Mouse (Mus musculus): ENCODE data around the gene Kcnq2. TPM values are rescaled to one million over a fixed set of nuclear protein-coding genes. Genes with fewer than 3 reads are reported as not detected.

Gene Kcnq2
- total RNA-seq, 2 experiments from 2014 or later = 275 to 280 TPM

DNA sequence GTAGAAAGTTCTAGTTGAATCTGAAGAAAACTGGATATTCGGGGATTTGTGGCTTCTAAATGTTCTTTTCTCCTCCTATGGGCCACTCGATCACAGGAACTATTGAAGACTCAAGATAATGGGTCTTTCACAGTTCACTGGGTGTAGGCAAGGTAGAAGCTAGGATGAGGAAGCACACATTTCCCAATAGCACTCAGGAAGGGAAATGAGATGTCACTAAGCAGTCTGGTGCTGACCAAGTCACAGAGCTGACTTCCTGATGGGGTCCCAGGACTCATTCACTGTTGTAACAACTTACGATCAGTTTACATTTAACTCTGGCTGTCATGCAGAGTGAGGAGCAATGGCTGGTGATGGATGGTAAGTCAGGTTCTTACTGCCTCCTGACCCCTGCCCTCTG lies 45.0 kb downstream of the Kcnq2 start:
- intact Hi-C loops (cut with DNase I) = no loop called here
- DNase-seq (ENCODE audit: extremely low spot score in 1 of 2, low spot score in 2 of 2) = no peak
- no peak overlapping the region for H3K4me3 ChIP-seq
- no peak for TF ChIP-seq CTCF (IDR thresholded peaks at IDR 0.05)
- H3K27ac ChIP-seq = no peak overlapping the region

DNA sequence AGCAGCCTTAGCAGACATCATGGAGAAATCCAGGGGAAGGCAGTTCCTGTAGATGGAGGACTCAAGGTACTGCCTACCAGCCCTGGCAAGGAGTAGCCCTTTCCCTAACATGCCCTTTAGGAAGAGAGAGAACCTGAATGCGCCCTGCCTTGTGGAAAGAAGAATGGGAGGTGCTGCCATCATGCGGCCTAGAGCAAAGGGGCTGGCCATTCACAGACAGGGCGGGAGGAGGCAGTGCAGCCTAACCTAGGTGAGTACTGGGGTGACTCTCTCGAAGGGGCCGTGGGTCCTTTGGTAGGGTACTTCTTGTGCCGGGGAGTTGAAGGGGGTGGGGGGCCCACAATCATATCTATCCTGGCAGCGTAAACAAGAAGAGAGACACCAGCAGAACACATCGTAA lies 50.1 kb downstream of the Kcnq2 start:
- intact Hi-C loops (cut with DNase I) = no loop called here
- H3K4me3 ChIP-seq = no peak overlapping the region
- DNase-seq (ENCODE audit: extremely low spot score in 1 of 2, low spot score in 2 of 2) = no peak
- no peak overlapping the region for H3K27ac ChIP-seq
- TF ChIP-seq CTCF (IDR thresholded peaks at IDR 0.05) = no peak; the same call in 1 of the 2 replicates

GRCm38 (mm10) chr2:181083945-181084344 lies 51.2 kb downstream of the Kcnq2 start:
- DNase-seq (ENCODE audit: extremely low spot score in 1 of 2, low spot score in 2 of 2) = no peak
- Histone ChIP-seq H3K4me3 (no peak overlapping the region), H3K27ac (no peak overlapping the region)
- TF ChIP-seq CTCF (IDR thresholded peaks at IDR 0.05) = no peak
- intact Hi-C loops (cut with DNase I) = no loop called here

- Histone ChIP-seq H3K27ac (peak overlapping the region; percentile 40; the same call in 1 of the 2 replicates), H3K4me3 (no peak overlapping the region)
- no peak for TF ChIP-seq CTCF (IDR thresholded peaks at IDR 0.05)
- intact Hi-C loops (cut with DNase I) = no loop called here
- DNase-seq (ENCODE audit: extremely low spot score in 1 of 2, low spot score in 2 of 2) = peak in 1 of 2 experiments; percentile 73
Observed at GRCm38 (mm10) chr2:181080886-181081285, 54.2 kb downstream of the Kcnq2 start.

DNA sequence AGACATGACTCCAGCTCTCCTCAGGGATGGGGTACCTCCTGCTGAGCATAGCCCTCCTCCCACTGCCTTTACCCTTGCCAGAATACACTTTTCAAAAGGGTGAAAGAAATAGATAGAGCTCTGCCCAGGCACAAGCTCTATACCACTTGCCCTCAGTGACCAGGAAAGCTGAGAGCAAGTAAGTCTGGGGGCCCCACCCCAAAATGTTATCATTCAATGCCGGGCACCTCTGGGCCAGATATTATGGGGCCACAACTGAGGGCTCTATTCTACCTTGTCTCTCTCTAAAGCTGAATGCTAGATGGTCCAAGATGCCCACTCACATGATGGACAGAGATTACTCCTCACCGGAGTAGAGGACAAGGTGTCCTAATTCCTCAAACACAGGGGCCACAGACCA lies 55.6 kb downstream of the Kcnq2 start:
- H3K4me3 ChIP-seq = no peak overlapping the region
- TF ChIP-seq CTCF (IDR thresholded peaks at IDR 0.05) = no peak
- no peak overlapping the region for H3K27ac ChIP-seq
- no peak for DNase-seq (ENCODE audit: extremely low spot score in 1 of 2, low spot score in 2 of 2)
- intact Hi-C loops (cut with DNase I) = no loop called here

DNA sequence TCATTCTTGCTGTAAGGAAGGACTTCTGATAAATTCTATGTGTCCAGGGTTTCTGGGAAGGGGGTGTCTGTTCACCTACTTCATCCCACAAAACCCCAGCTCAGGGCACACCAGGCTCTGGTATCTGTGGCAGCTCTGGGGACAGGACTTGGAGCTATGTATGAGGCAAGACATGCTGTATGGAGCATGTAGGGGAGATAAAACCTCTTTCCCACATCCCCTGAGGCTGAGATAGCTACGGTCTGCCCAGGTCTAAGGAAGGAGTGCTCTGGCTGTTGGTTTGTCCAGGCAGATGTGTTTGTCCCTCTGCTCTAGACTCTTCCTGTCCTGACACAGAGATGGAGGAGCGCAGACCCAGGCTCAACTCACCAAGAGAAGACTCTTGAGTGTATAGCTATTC lies 56.2 kb downstream of the Kcnq2 start:
- H3K4me3 ChIP-seq = no peak overlapping the region
- H3K27ac ChIP-seq = no peak overlapping the region
- TF ChIP-seq CTCF (IDR thresholded peaks at IDR 0.05) = no peak
- intact Hi-C loops (cut with DNase I) = no loop called here
- no peak for DNase-seq (ENCODE audit: extremely low spot score in 1 of 2, low spot score in 2 of 2)

DNA sequence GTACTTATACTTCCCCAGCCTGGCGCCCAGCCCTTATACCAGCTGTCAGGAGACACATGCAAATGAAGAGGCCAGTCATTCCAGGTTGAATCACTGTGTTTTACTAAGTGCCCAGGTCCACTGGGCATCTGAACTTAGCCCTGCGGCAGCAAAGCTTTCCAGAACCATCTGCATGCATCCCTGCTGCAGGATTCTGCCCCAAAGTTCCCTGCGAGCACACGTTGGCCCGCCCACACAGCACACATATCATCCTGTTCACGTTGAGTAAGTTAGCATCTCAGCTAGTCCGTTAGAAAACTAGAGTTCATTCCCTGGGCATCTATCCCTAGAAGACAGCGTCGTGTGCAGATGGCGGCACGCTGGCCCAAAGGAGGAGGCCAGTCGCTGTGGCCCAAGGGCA lies 59.6 kb downstream of the Kcnq2 start:
- no peak for DNase-seq (ENCODE audit: extremely low spot score in 1 of 2, low spot score in 2 of 2)
- no peak overlapping the region for H3K27ac ChIP-seq
- intact Hi-C loops (cut with DNase I) = no loop called here

DNA sequence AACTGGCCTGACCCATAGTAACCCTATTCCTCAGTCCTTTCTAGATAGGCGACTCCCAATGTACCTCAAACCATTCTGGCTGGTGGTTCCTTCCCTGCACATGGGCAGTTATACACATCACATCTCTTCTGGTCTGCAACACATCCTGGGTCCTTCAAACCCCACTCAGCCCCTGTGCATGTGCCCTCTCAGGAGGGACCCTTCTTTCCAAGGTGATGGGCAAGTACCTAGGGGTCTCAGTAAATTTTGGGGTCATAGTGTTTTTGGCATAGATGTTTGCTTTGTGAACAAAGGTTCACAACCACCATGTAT lies 62.7 kb downstream of the Kcnq2 start:
- no peak for DNase-seq (ENCODE audit: extremely low spot score in 1 of 2, low spot score in 2 of 2)
- TF ChIP-seq CTCF (IDR thresholded peaks at IDR 0.05) = no peak
- no peak overlapping the region for H3K4me3 ChIP-seq
- intact Hi-C loops (cut with DNase I) = loop anchor here (1.0 to 5.0 kb wide), 3 partner anchors 40 to 170 kb away; no protein-coding TSS in a partner anchor
- peak overlapping the region; percentile 21; the same call in 1 of the 2 replicates for H3K27ac ChIP-seq

More for the DNA sequence above, 59.6 kb downstream of the Kcnq2 start:
- no peak for TF ChIP-seq CTCF (IDR thresholded peaks at IDR 0.05)
- no peak overlapping the region for H3K4me3 ChIP-seq

DNA sequence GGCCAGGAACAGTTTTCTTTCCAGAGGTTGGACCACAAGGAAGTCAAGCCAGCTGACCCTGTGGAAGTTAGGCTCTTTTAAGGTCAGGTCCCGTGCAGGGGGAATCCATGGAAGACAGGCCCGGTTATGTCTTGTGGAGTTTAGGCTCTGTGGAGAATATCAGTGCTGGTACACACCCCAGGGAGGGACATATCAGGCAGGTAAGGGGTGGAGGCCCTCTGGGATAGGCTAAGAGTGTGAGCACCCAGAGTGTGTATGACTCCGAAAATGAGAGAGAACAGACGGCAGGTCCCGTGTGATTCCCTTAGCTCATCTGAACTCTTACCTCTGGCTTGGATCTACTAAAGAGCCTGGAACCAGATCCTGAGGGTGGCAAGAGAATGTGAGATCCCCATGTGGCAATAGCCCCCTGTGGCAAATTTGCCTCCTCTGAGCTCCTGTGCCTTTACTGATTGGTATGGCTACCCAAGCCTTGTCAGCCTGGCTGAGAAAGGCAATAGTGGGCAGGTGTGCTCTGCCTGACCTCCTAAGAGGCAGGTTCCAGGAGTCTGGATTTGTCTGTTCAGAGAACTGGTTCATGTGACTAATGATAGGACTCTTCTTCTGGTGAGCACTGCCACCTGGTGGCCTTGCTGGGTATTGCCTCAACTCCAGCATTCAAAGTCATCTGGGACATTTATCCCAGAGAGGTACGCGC lies 63.2 kb downstream of the Kcnq2 start:
- peak; percentile 85 to 87 for DNase-seq (ENCODE audit: extremely low spot score in 1 of 2, low spot score in 2 of 2)
- TF ChIP-seq CTCF (IDR thresholded peaks at IDR 0.05) = peak; percentile 99
- Histone ChIP-seq H3K4me3 (no peak overlapping the region), H3K27ac (peak overlapping the region; percentile 96)
- intact Hi-C loops (cut with DNase I) = loop anchor here (1.0 to 5.0 kb wide), 4 partner anchors 40 to 170 kb away; no protein-coding TSS in a partner anchor

- DNase-seq (ENCODE audit: extremely low spot score in 1 of 2, low spot score in 2 of 2) = peak; percentile 56 to 66
- H3K27ac ChIP-seq = peak overlapping the region; percentile 96
- intact Hi-C loops (cut with DNase I) = loop anchor here (5.0 kb wide), 2 partner anchors 38 to 168 kb away; no protein-coding TSS in a partner anchor
Observed at GRCm38 (mm10) chr2:181070136-181070535, 65.0 kb downstream of the Kcnq2 start.

DNA sequence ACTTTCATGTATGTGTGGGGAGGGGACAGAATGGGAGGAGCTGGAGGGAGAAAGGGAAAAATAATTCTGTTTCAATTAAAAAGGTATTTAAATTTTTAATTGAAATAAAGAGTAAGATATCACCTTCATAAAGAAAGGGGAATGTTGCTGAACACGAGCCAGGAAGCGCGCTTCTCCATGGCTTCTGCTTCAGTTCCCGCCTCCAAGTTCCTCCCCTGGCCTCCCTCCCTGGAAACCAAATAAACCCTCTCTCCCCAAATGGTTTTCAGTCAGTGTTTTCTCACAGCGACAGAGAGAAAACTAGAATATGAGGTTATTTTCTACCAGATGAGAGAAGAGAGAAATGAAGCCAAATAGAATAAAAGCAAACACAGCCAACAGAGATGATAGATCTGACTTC lies 66.6 kb downstream of the Kcnq2 start:
- no peak for DNase-seq (ENCODE audit: extremely low spot score in 1 of 2, low spot score in 2 of 2)
- Histone ChIP-seq H3K4me3 (no peak overlapping the region), H3K27ac (peak overlapping the region; percentile 96)
- TF ChIP-seq CTCF (IDR thresholded peaks at IDR 0.05) = no peak
- intact Hi-C loops (cut with DNase I) = loop anchor here (10.0 kb wide), 1 partner anchor 244 kb away; no protein-coding TSS in a partner anchor

More at GRCm38 (mm10) chr2:181070136-181070535, 65.0 kb downstream of the Kcnq2 start:
- TF ChIP-seq CTCF (IDR thresholded peaks at IDR 0.05) = no peak
- H3K4me3 ChIP-seq = no peak overlapping the region

DNA sequence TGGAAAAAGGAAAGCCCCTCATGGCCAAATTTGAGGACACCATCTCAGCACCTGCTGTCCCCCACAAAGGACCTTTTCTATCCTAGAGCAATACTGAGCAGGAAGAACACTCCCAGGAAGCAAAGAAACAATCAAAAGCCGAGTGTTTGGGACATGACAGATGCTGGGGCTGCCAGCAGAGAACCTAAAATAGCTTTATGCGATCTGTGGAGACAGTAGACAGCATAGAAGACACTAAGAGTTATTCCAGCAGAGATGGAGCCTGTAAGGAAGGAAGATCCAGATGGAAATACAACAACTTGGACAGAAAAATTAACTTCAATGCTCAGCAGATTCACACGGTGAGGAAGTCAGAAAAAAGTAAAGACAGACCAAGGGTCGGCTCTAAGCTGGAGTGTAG lies 69.3 kb downstream of the Kcnq2 start:
- intact Hi-C loops (cut with DNase I) = loop anchor here (10.0 kb wide), 1 partner anchor 241 kb away; no protein-coding TSS in a partner anchor
- DNase-seq (ENCODE audit: extremely low spot score in 1 of 2, low spot score in 2 of 2) = no peak
- peak overlapping the region; percentile 34 for H3K27ac ChIP-seq
- no peak for TF ChIP-seq CTCF (IDR thresholded peaks at IDR 0.05)
- no peak overlapping the region for H3K4me3 ChIP-seq

DNA sequence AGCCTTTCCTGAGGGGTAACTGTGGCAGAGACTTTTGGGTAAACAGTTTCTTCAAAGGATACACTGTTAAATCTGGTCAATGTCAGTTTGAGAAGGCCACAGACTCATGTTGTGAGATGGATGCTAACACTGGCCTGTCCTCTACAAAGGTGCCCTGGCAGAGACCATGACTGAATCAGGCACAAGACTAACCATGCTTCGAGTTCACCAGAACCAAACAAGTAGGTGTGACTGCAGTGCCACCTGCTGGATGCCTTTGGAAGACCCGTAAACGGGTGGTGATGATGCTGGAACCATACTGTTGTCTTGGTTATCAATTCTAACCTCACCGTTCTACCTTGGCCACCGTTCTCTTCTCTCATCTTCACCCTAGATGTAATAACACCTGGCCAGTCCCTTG lies 75.0 kb downstream of the Kcnq2 start:
- intact Hi-C loops (cut with DNase I) = loop anchor here (1.0 to 10.0 kb wide), 4 partner anchors 28 to 235 kb away; no protein-coding TSS in a partner anchor
- no peak overlapping the region for H3K4me3 ChIP-seq
- peak; percentile 77 to 84 for DNase-seq (ENCODE audit: extremely low spot score in 1 of 2, low spot score in 2 of 2)
- TF ChIP-seq CTCF (IDR thresholded peaks at IDR 0.05) = peak; percentile 85
- H3K27ac ChIP-seq = no peak overlapping the region

Data from left cerebral cortex, adult 2 months (tissue).